ENCODE assay signal across 8 mouse cellular contexts in genomic region chr4:62470598-62471051, GRCm38 (mm10). TPM values are rescaled to one million over a fixed set of nuclear protein-coding genes. Genes with fewer than 3 reads are reported as not detected.
DNase-seq lines count a peak whose midpoint lies in the region; ATAC-seq and TF ChIP-seq lines count a peak whose summit lies in the region.

Gene Wdr31, minus strand, starts transcription at chr4:62470896.

- no peaks in the 10 kb centered on the region for H3K79me2 ChIP-seq in CH12.LX (replicated peaks; ENCODE audit: control insufficient read depth, extremely low read depth, insufficient read depth, poor library complexity, severe bottlenecking)

- no peaks in the 10 kb centered on the region for H3K27me3 ChIP-seq in CH12.LX (replicated peaks)
- H3K27me3 ChIP-seq in forebrain, embryonic 10.5 days (ENCODE audit: poor library complexity, severe bottlenecking) = 0 out of 2 replicates have a peak, but pooled peaks cover 9% of the 10 kb centered on the region
- H3K27me3 ChIP-seq in heart, embryonic 15.5 days = no peaks in the 10 kb centered on the region
- 0 out of 2 replicates have a peak, but pooled peaks cover 3% of the 10 kb centered on the region for H3K27me3 ChIP-seq in liver, embryonic 13.5 days
- no peaks in the 10 kb centered on the region for H3K27me3 ChIP-seq in stomach, embryonic 15.5 days (replicated peaks)

- peak; percentile 81 for ATAC-seq in heart, embryonic 15.5 days (replicated peaks; ENCODE audit: insufficient number of reproducible peaks, insufficient read depth, low FRiP score, low read depth)
- ATAC-seq in liver, embryonic 13.5 days (ENCODE audit: low read depth) = peak; percentile 90
- peak; percentile 88; the same call in 1 of the 2 replicates for ATAC-seq in stomach, embryonic 15.5 days (ENCODE audit: insufficient read depth, low FRiP score, low read depth)

- peaks cover 2 to 15% of the 10 kb centered on the region in 2 experiments for H3K4me1 ChIP-seq in CH12.LX (ENCODE audit: control insufficient read depth in 1 of 2, insufficient read depth in 2 of 2)
- peaks cover 13% of the 10 kb centered on the region for H3K4me1 ChIP-seq in forebrain, embryonic 10.5 days
- H3K4me1 ChIP-seq in heart, embryonic 15.5 days (replicated peaks) = peaks cover 5% of the 10 kb centered on the region
- peaks cover 14% of the 10 kb centered on the region for H3K4me1 ChIP-seq in liver, embryonic 13.5 days (replicated peaks)
- 0 out of 2 replicates have a peak, but pooled peaks cover 7% of the 10 kb centered on the region for H3K4me1 ChIP-seq in stomach, embryonic 15.5 days

- dilution Hi-C loops in CH12.LX (cut with MboI; ENCODE audit: extremely low pct_ligation_motif_present, extremely low pct_unique_long_range_greater_than_20kb, low sequenced_read_pairs) = no loop called here

- no peak for TF ChIP-seq EP300 in CH12.LX (IDR thresholded peaks at IDR 0.05; ENCODE audit: low read length)

- H3K27ac ChIP-seq in CH12.LX (ENCODE audit: insufficient read depth, low read depth) = no peak within 1 kb of the TSS
- peak within 1 kb of the TSS; percentile 84 for H3K27ac ChIP-seq in forebrain, embryonic 10.5 days
- H3K27ac ChIP-seq in heart, embryonic 15.5 days = no peak within 1 kb of the TSS
- no peak within 1 kb of the TSS for H3K27ac ChIP-seq in liver, embryonic 13.5 days
- no peak within 1 kb of the TSS for H3K27ac ChIP-seq in stomach, embryonic 15.5 days

- H3K36me3 ChIP-seq in CH12.LX (replicated peaks in 1 of 2; ENCODE audit: control insufficient read depth in 1 of 2, insufficient read depth in 1 of 2, low read length in 1 of 2) = no peaks in the 10 kb centered on the region
- peaks cover 10% of the 10 kb centered on the region for H3K36me3 ChIP-seq in forebrain, embryonic 10.5 days (replicated peaks)
- H3K36me3 ChIP-seq in heart, embryonic 15.5 days = no peaks in the 10 kb centered on the region
- H3K36me3 ChIP-seq in liver, embryonic 13.5 days = no peaks in the 10 kb centered on the region
- H3K36me3 ChIP-seq in stomach, embryonic 15.5 days = no peaks in the 10 kb centered on the region

- in situ Hi-C loops in CH12.LX (cut with MboI; ENCODE audit: low pct_ligation_motif_present, low pct_unique_long_range_greater_than_20kb, low sequenced_read_pairs) = no loop called here

- peak within 1 kb of the TSS; percentile 65 to 83 (median 66) for H3K4me3 ChIP-seq in CH12.LX (replicated peaks in 1 of 3; ENCODE audit: low read depth in 2 of 3, low read length in 2 of 3, poor library complexity in 1 of 3)
- H3K4me3 ChIP-seq in forebrain, embryonic 10.5 days = peak within 1 kb of the TSS; percentile 67
- peak within 1 kb of the TSS; percentile 78 for H3K4me3 ChIP-seq in heart, embryonic 15.5 days
- H3K4me3 ChIP-seq in liver, embryonic 13.5 days (replicated peaks) = peak within 1 kb of the TSS; percentile 68
- peak within 1 kb of the TSS; percentile 76 for H3K4me3 ChIP-seq in stomach, embryonic 15.5 days (replicated peaks)

- TF ChIP-seq RAD21 in CH12.LX (IDR thresholded peaks at IDR 0.05; ENCODE audit: low read depth, low read length) = no peak

- under 1% methylated on average over 30 of the region's 30 CpGs for WGBS in forebrain, embryonic 10.5 days
- under 1% methylated on average over 30 of the region's 30 CpGs for WGBS in heart, embryonic 15.5 days
- under 1% methylated on average over 30 of the region's 30 CpGs for WGBS in liver, embryonic 13.5 days (ENCODE audit: insufficient replicate concordance)
- WGBS in stomach, embryonic 15.5 days = under 1% methylated on average over 30 of the region's 30 CpGs

- peak within 1 kb of the TSS; percentile 55 for H3K9ac ChIP-seq in CH12.LX (ENCODE audit: insufficient read depth, low read depth)
- peak within 1 kb of the TSS; percentile 67; the same call in 1 of the 2 replicates for H3K9ac ChIP-seq in heart, embryonic 15.5 days
- peak within 1 kb of the TSS; percentile 68 for H3K9ac ChIP-seq in liver, embryonic 13.5 days
- peak within 1 kb of the TSS; percentile 35; the same call in 1 of the 2 replicates for H3K9ac ChIP-seq in stomach, embryonic 15.5 days

- peak; percentile 76 for DNase-seq in CH12.LX (ENCODE audit: extremely low read depth)
- peak; percentile 58 for DNase-seq in c-Kit-positive CD71-negative TER-119-negative erythroid progenitor cells, embryonic 14.5 days (ENCODE audit: low read depth)
- peak; percentile 84 for DNase-seq in forebrain, embryonic 10.5 days (ENCODE audit: extremely low spot score, low spot score)
- DNase-seq in kidney, postnatal 14 days = peak; percentile 85
- peak; percentile 70 for DNase-seq in liver, embryonic 13.5 days
- DNase-seq in neural tube, embryonic 10.5 days (ENCODE audit: extremely low spot score, low spot score) = peak; percentile 89

- H3K4me2 ChIP-seq in CH12.LX (ENCODE audit: insufficient read depth, low read depth, poor library complexity, severe bottlenecking) = peak within 1 kb of the TSS; percentile 81
- H3K4me2 ChIP-seq in heart, embryonic 15.5 days = peak within 1 kb of the TSS; percentile 95
- H3K4me2 ChIP-seq in liver, embryonic 13.5 days = peak within 1 kb of the TSS; percentile 83
- peak within 1 kb of the TSS; percentile 83 for H3K4me2 ChIP-seq in stomach, embryonic 15.5 days

- TF ChIP-seq CTCF in CH12.LX (conservative IDR thresholded peaks at IDR 0.05 in 1 of 2, IDR thresholded peaks at IDR 0.05 in 1 of 2; ENCODE audit: low read depth in 2 of 2, low read length in 2 of 2) = no peak

- H3K9me3 ChIP-seq in CH12.LX (replicated peaks; ENCODE audit: low read length) = peaks cover 3% of the 10 kb centered on the region
- peaks cover 4% of the 10 kb centered on the region; the same call in 1 of the 2 replicates for H3K9me3 ChIP-seq in forebrain, embryonic 10.5 days
- 0 out of 2 replicates have a peak, but pooled peaks cover 3% of the 10 kb centered on the region for H3K9me3 ChIP-seq in heart, embryonic 15.5 days (replicated peaks)
- no peaks in the 10 kb centered on the region for H3K9me3 ChIP-seq in liver, embryonic 13.5 days (replicated peaks)
- H3K9me3 ChIP-seq in stomach, embryonic 15.5 days = no peaks in the 10 kb centered on the region

- peak; percentile 50 for TF ChIP-seq POLR2A in CH12.LX (IDR thresholded peaks at IDR 0.05; ENCODE audit: low read depth, low read length)

TF ChIP-seq in CH12.LX, 34 proteins besides CTCF, POLR2A, EP300 and RAD21:
- TF ChIP-seq IRF4 (IDR thresholded peaks at IDR 0.05; ENCODE audit: low read depth, low read length) (peak; percentile 67), ZMIZ1 (IDR thresholded peaks at IDR 0.05; ENCODE audit: low read depth, low read length) (no peak), CHD2 (IDR thresholded peaks at IDR 0.05; ENCODE audit: low read length) (no peak), JUND (conservative IDR thresholded peaks at IDR 0.05; ENCODE audit: low read depth, low read length) (no peak), MXI1 (IDR thresholded peaks at IDR 0.05; ENCODE audit: low read depth, low read length) (peak; percentile 99), E2F4 (IDR thresholded peaks at IDR 0.05; ENCODE audit: insufficient replicate concordance, low read depth, low read length) (peak; percentile 10; the same call in 1 of the 2 replicates), RCOR1 (conservative IDR thresholded peaks at IDR 0.05; ENCODE audit: low read depth, low read length) (0 out of 2 replicates have a peak, but pooled peaks have one; percentile 23), HCFC1 (IDR thresholded peaks at IDR 0.05; ENCODE audit: low read depth, low read length) (peak; percentile 94), SIN3A (IDR thresholded peaks at IDR 0.05; ENCODE audit: low read length) (peak; percentile 99), BHLHE40 (IDR thresholded peaks at IDR 0.05; ENCODE audit: low read depth, low read length) (peak; percentile 89), ETS1 (conservative IDR thresholded peaks at IDR 0.05; ENCODE audit: low read depth, low read length) (no peak), ZC3H11A (IDR thresholded peaks at IDR 0.05; ENCODE audit: low read depth, low read length) (no peak), ELF1 (IDR thresholded peaks at IDR 0.05; ENCODE audit: low read depth, low read length) (peak; percentile 83), PAX5 (IDR thresholded peaks at IDR 0.05; ENCODE audit: low read length) (no peak), MYC (IDR thresholded peaks at IDR 0.05; ENCODE audit: low read depth, low read length) (0 out of 2 replicates have a peak, but pooled peaks have one; percentile 35), MAFK (IDR thresholded peaks at IDR 0.05; ENCODE audit: insufficient replicate concordance, low read length) (no peak), TCF12 (IDR thresholded peaks at IDR 0.05; ENCODE audit: low read depth, low read length) (peak; percentile 79), NRF1 (IDR thresholded peaks at IDR 0.05; ENCODE audit: low read depth, low read length) (peak; percentile 33; the same call in 1 of the 2 replicates), JUN (IDR thresholded peaks at IDR 0.05; ENCODE audit: insufficient read depth, low read depth, low read length) (no peak), NELFE (IDR thresholded peaks at IDR 0.05; ENCODE audit: low read depth, low read length) (0 out of 2 replicates have a peak, but pooled peaks have one; percentile 55), MEF2A (IDR thresholded peaks at IDR 0.05; ENCODE audit: borderline replicate concordance, low read depth, low read length) (peak; percentile 74), MAZ (IDR thresholded peaks at IDR 0.05; ENCODE audit: low read depth, low read length) (0 out of 2 replicates have a peak, but pooled peaks have one; percentile 35), KAT2A (IDR thresholded peaks at IDR 0.05; ENCODE audit: insufficient replicate concordance, low read length) (peak; percentile 47; the same call in 1 of the 2 replicates), MAX (IDR thresholded peaks at IDR 0.05; ENCODE audit: low read length) (peak; percentile 80)

RNA-seq across cellular contexts. Expression of gene Wdr31, which starts in this region (rescaled TPM):
- total RNA-seq in CH12.LX (2012; rRNA removed) (4.4 and 5.0 TPM in 2 replicates), CH12.LX (2014; rRNA removed) (3.0 and 3.4 TPM in 2 replicates)
- polyA plus RNA-seq in CH12.LX (2012; ENCODE audit: insufficient read length, low read depth) = 3.8 and 4.7 TPM in 2 replicates
- 14.6 and 17.4 TPM in 2 replicates for polyA plus RNA-seq in forebrain, embryonic 10.5 days (2016; fragmentation: Nextera tagmentation; extraction: Ambion mirVana)
- polyA plus RNA-seq in heart, embryonic 15.5 days (2015; fragmentation: Nextera tagmentation; extraction: Ambion mirVana) = 2.5 and 3.2 TPM in 2 replicates
- 1.6 and 2.1 TPM in 2 replicates for polyA plus RNA-seq in liver, embryonic 13.5 days (2015; fragmentation: Nextera tagmentation; extraction: Ambion mirVana)
- polyA plus RNA-seq in stomach, embryonic 15.5 days (2015; fragmentation: Nextera tagmentation; extraction: Ambion mirVana) = 6.2 and 7.8 TPM in 2 replicates
